Mouse (Mus musculus) erythroblast, adult 5-6 weeks (primary cell): Measurements from ENCODE around the gene Prrt2. TPM values are rescaled to one million over a fixed set of nuclear protein-coding genes. Genes with fewer than 3 reads are reported as not detected.

Experiments
- ATAC-seq: replicated peaks from 2 replicates; pipeline ENCODE4 v1.8.0; 2016; ENCODE audit warnings: moderate number of reproducible peaks, mild to moderate bottlenecking, moderate TSS enrichment, inconsistent platforms; ENCODE audit not compliant: poor library complexity, low FRiP score, severe bottlenecking
- total RNA-seq, 2 experiments: library from RNA; stranded (forward) in 1 of 2; stranded (reverse) in 1 of 2; fragments of 150-400 nt in 1 of 2; fragments of 200-764, 138-1000 nt in 1 of 2; gene quantifications; 2 replicates each; pipeline versions ENCODE4 v1.2.3 to v1.2.4; 2015 to 2017; ENCODE audit warnings: low replicate concordance in 2 of 2

Prrt2 gene
- total RNA-seq, 2 experiments from 2014 or later, result 1.5 TPM; not detected in 1

- peak; percentile 51 for ATAC-seq
These were observed 12.6 kb downstream of the Prrt2 start for GRCm38 (mm10) chr7:127008239-127009019.

GRCm38 (mm10) chr7:127007313-127008024 lies 13.5 kb downstream of the Prrt2 start:
- no peak for ATAC-seq

- ATAC-seq, result no peak
These were observed 16.7 kb downstream of the Prrt2 start for GRCm38 (mm10) chr7:127004122-127004875.

- ATAC-seq, result no peak
These were observed 17.4 kb downstream of the Prrt2 start for GRCm38 (mm10) chr7:127003620-127004019.

- no peak for ATAC-seq
These were observed 21.4 kb downstream of the Prrt2 start for GRCm38 (mm10) chr7:126999568-126999967.

- ATAC-seq, result no peak
These were observed 24.6 kb downstream of the Prrt2 start for GRCm38 (mm10) chr7:126996449-126996848.

GRCm38 (mm10) chr7:126988816-126989215 lies 32.2 kb downstream of the Prrt2 start:
- no peak for ATAC-seq

- peak; percentile 67 for ATAC-seq
These were observed 34.7 kb downstream of the Prrt2 start for GRCm38 (mm10) chr7:126986319-126986718.

- ATAC-seq, result no peak
These were observed 36.2 kb downstream of the Prrt2 start for GRCm38 (mm10) chr7:126984667-126985444.

GRCm38 (mm10) chr7:126983113-126983512 lies 37.9 kb downstream of the Prrt2 start:
- no peak for ATAC-seq

- no peak for ATAC-seq
These were observed 39.0 kb downstream of the Prrt2 start for GRCm38 (mm10) chr7:126982054-126982453.

GRCm38 (mm10) chr7:126981601-126982000 lies 39.4 kb downstream of the Prrt2 start:
- ATAC-seq, result no peak

- no peak for ATAC-seq
These were observed 42.2 kb downstream of the Prrt2 start for GRCm38 (mm10) chr7:126978841-126979240.

GRCm38 (mm10) chr7:126976878-126977459 lies 44.0 kb downstream of the Prrt2 start:
- no peak for ATAC-seq

GRCm38 (mm10) chr7:126975950-126976866 lies 44.8 kb downstream of the Prrt2 start, which contains the start of gene Cdiptos:
Cdiptos (minus strand) TSS chr7:126976098.
- ATAC-seq, result peak; percentile 93

GRCm38 (mm10) chr7:126975893-126975949 lies 45.3 kb downstream of the Prrt2 start, which contains the start of gene Cdipt:
Cdipt (plus strand) TSS chr7:126975914.
- no peak for ATAC-seq

GRCm38 (mm10) chr7:126975493-126975892 lies 45.5 kb downstream of the Prrt2 start:
- ATAC-seq, result no peak
